Mouse (Mus musculus) heart, postnatal 0 days (tissue): ENCODE results near the gene Gemin2.

Experiments used
- CTCF ChIP-seq: IDR thresholded peaks from 2 replicates; pipeline ENCODE4 v1.5.1; 2016; ENCODE audit warnings: antibody characterized with exemption, control low read depth, low read depth
- EP300 ChIP-seq: IDR thresholded peaks from 2 replicates; pipeline ENCODE4 v1.6.1; 2016; ENCODE audit warnings: antibody characterized with exemption, low read depth

DNA sequence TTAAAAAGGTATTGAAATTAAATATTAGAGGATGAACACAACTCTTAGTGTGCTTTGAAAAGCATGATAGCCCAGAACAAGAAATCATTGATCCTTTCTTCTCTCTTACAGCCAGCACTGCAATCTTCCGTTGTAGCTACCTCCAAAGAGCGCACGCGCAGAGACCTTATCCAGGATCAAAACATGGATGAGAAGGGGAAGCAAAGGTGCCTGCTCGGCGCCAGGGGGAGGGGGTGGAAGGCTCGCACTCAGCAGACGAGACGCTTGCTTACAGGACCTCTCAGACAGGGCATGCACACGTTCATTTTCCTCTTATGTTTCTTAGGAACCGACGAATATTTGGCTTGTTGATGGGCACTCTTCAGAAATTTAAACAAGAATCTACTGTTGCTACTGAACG is 55.6 kb downstream of the Gemin2 start:
- TF ChIP-seq CTCF (no peak), EP300 (no peak)
